Mouse (Mus musculus) brown adipose tissue, adult 24 weeks (tissue): ENCODE data around the gene Rad51b. TPM values are rescaled to one million over a fixed set of nuclear protein-coding genes. Genes with fewer than 3 reads are reported as not detected.
A peak's percentile ranks its signal among the peaks of the same experiment; 100 is the strongest.

ENCODE experiments used
- H3K27ac ChIP-seq: fragments of 200-500 bp; replicated peaks from 2 replicates; pipeline ENCODE4 v1.5.1; 2012; ENCODE audit warnings: low read depth, mild to moderate bottlenecking, low read length
- H3K4me1 ChIP-seq: fragments of 200-500 bp; 2 replicates; pipeline ENCODE4 v1.6.1; 2012; ENCODE audit warnings: low read length, mixed read lengths; ENCODE audit not compliant: control insufficient read depth, insufficient read depth, insufficient read length
- H3K4me3 ChIP-seq: fragments of 200-500 bp; 2 replicates; pipeline ENCODE4 v1.5.1; 2012; ENCODE audit warnings: low read depth, mild to moderate bottlenecking, low read length, moderate library complexity; ENCODE audit not compliant: insufficient read depth
- polyA plus RNA-seq: library from polyadenylated mRNA; stranded (reverse); fragments of >200 nt; gene quantifications from 2 replicates; pipeline ENCODE4 v1.2.4, GENCODE M21; 2012; ENCODE audit not compliant: missing spikeins, insufficient read depth, insufficient read length

Gene Rad51b
- polyA plus RNA-seq, 1 experiment, result 0.75 TPM

GRCm38 (mm10) chr12:79524941-79525871 lies 228.1 kb downstream of the Rad51b start:
- Histone ChIP-seq H3K4me1 (no peaks in the 10 kb centered on the region), H3K4me3 (no peak overlapping the region), H3K27ac (no peak overlapping the region)

- no peaks in the 10 kb centered on the region for H3K4me1 ChIP-seq
- no peak overlapping the region for H3K27ac ChIP-seq
- H3K4me3 ChIP-seq, result no peak overlapping the region
Measured at GRCm38 (mm10) chr12:79525872-79526271, 228.8 kb downstream of the Rad51b start.

- Histone ChIP-seq H3K4me1 (no peaks in the 10 kb centered on the region), H3K4me3 (no peak overlapping the region), H3K27ac (no peak overlapping the region)
Measured at GRCm38 (mm10) chr12:79527222-79527621, 230.1 kb downstream of the Rad51b start.

- Histone ChIP-seq H3K4me1 (no peaks in the 10 kb centered on the region), H3K4me3 (no peak overlapping the region), H3K27ac (no peak overlapping the region)
Measured at GRCm38 (mm10) chr12:79530275-79530902, 233.3 kb downstream of the Rad51b start.

- 0 out of 2 replicates have a peak overlapping the region, but pooled peaks have one; percentile 5 for H3K27ac ChIP-seq
- no peak overlapping the region for H3K4me3 ChIP-seq
- H3K4me1 ChIP-seq, result no peaks in the 10 kb centered on the region
Measured at GRCm38 (mm10) chr12:79531809-79532798, 235.0 kb downstream of the Rad51b start.

GRCm38 (mm10) chr12:79534778-79535177 lies 237.7 kb downstream of the Rad51b start:
- no peak overlapping the region for H3K27ac ChIP-seq

GRCm38 (mm10) chr12:79535532-79536437 lies 238.7 kb downstream of the Rad51b start:
- Histone ChIP-seq H3K27ac (no peak overlapping the region), H3K4me3 (no peak overlapping the region), H3K4me1 (no peaks in the 10 kb centered on the region)

More at GRCm38 (mm10) chr12:79534778-79535177, 237.7 kb downstream of the Rad51b start:
- Histone ChIP-seq H3K4me3 (no peak overlapping the region), H3K4me1 (no peaks in the 10 kb centered on the region)

- Histone ChIP-seq H3K4me1 (no peaks in the 10 kb centered on the region), H3K4me3 (no peak overlapping the region), H3K27ac (no peak overlapping the region)
Measured at GRCm38 (mm10) chr12:79540176-79540575, 243.1 kb downstream of the Rad51b start.

- H3K4me3 ChIP-seq, result no peak overlapping the region
- H3K27ac ChIP-seq, result no peak overlapping the region
- H3K4me1 ChIP-seq, result peaks cover under 1% of the 10 kb centered on the region; the same call in 1 of the 2 replicates
Measured at GRCm38 (mm10) chr12:79541581-79541980, 244.5 kb downstream of the Rad51b start.

- H3K27ac ChIP-seq, result no peak overlapping the region
- peaks cover 13% of the 10 kb centered on the region; the same call in 1 of the 2 replicates for H3K4me1 ChIP-seq
- H3K4me3 ChIP-seq, result no peak overlapping the region
Measured at GRCm38 (mm10) chr12:79545063-79545462, 248.0 kb downstream of the Rad51b start.

- Histone ChIP-seq H3K27ac (peak overlapping the region; percentile 1; the same call in 1 of the 2 replicates), H3K4me1 (peaks cover 22% of the 10 kb centered on the region; the same call in 1 of the 2 replicates), H3K4me3 (no peak overlapping the region)
Measured at GRCm38 (mm10) chr12:79547556-79547955, 250.5 kb downstream of the Rad51b start.

GRCm38 (mm10) chr12:79548607-79549330 lies 251.7 kb downstream of the Rad51b start:
- no peak overlapping the region for H3K27ac ChIP-seq
- H3K4me3 ChIP-seq, result no peak overlapping the region
- peaks cover 22% of the 10 kb centered on the region; the same call in 1 of the 2 replicates for H3K4me1 ChIP-seq

GRCm38 (mm10) chr12:79550049-79550682 lies 253.1 kb downstream of the Rad51b start:
- H3K4me1 ChIP-seq, result peaks cover 22% of the 10 kb centered on the region; the same call in 1 of the 2 replicates

More at GRCm38 (mm10) chr12:79550049-79550682, 253.1 kb downstream of the Rad51b start:
- H3K27ac ChIP-seq, result no peak overlapping the region
- H3K4me3 ChIP-seq, result no peak overlapping the region
